Mouse (Mus musculus) MEL-GATA-1-ER (cell line): Measurements from ENCODE around the gene Sult2a3.
"Not testable (repeated sequence)": the region's sequence is repeated elsewhere in the genome, so short reads cannot be mapped to it uniquely, and the experiment has no call there.

Experiments used
- DNase-seq: peaks from one replicate; pipeline ENCODE4 v3.0.0-alpha.2; 2012; ENCODE audit warnings: low read depth; ENCODE audit errors: extremely low read depth

Gene Sult2a3

GRCm38 (mm10) chr7:14122944-14123343 lies at the start of gene Sult2a3:
Gene Sult2a3 (minus strand): TSS chr7:14123044.
- DNase-seq, result no peak

GRCm38 (mm10) chr7:14120436-14120835 lies 2.4 kb downstream of the Sult2a3 start:
- no peak for DNase-seq

GRCm38 (mm10) chr7:14119865-14120264 lies 3.0 kb downstream of the Sult2a3 start:
- not testable (repeated sequence) for DNase-seq

GRCm38 (mm10) chr7:14116761-14117160 lies 6.1 kb downstream of the Sult2a3 start:
- no peak for DNase-seq

- DNase-seq, result not testable (repeated sequence)
Observed at GRCm38 (mm10) chr7:14114471-14114870, 8.4 kb downstream of the Sult2a3 start.

- DNase-seq, result not testable (repeated sequence)
Observed at GRCm38 (mm10) chr7:14047821-14048220, 75.0 kb downstream of the Sult2a3 start.

GRCm38 (mm10) chr7:14030831-14031230 lies 92.0 kb downstream of the Sult2a3 start:
- not testable (repeated sequence) for DNase-seq
